23 mouse cellular contexts compared by ENCODE assay signal in genomic region chr4:72444177-72444770, GRCm38 (mm10).
DNase-seq lines count a peak whose midpoint lies in the region; ATAC-seq and TF ChIP-seq lines count a peak whose summit lies in the region.
"Had no signal": no experiment of that assay in that cellular context is flagged by ENCODE, and none has a peak within 500 bp of the region (broad histone marks: within the 10 kb centered on the region; RNA-seq: fewer than 3 reads in every experiment).

No protein-coding gene starts in this region.

- DNase-seq in hindbrain, embryonic 14.5 days (ENCODE audit: low spot score), result no peak
- DNase-seq in hindbrain, embryonic 11.5 days (ENCODE audit: low spot score), result no peak
- DNase-seq in midbrain, postnatal 0 days (ENCODE audit: low spot score), result peak; percentile 15
- DNase-seq in midbrain, embryonic 11.5 days (ENCODE audit: low spot score, missing footprints), result no peak
- DNase-seq in brain, embryonic 18.5 days (ENCODE audit: low read depth, low spot score), result peak; percentile 30
- DNase-seq in layer of hippocampus, postnatal 14 days (ENCODE audit: low spot score in 2 of 2), result no peak
- DNase-seq: adrenal gland, postnatal 10 days; cerebellum, adult 11 months; cerebellum, adult 9-11 months; gastrocnemius, adult 2 months; kidney, adult 9 months; kidney, postnatal 14 days; liver, postnatal 0 days; lung, postnatal 10 days; thymus, postnatal 25 days had no signal

- ATAC-seq in hindbrain, embryonic 14.5 days (ENCODE audit: low FRiP score), result peak; percentile 51; the same call in 1 of the 2 replicates
- no peak for ATAC-seq in hindbrain, embryonic 11.5 days (ENCODE audit: low FRiP score)
- no peak for ATAC-seq in midbrain, postnatal 0 days (ENCODE audit: low FRiP score)
- ATAC-seq in midbrain, embryonic 11.5 days (ENCODE audit: low FRiP score), result no peak
- no peak for ATAC-seq in intestine, embryonic 16.5 days
- ATAC-seq: intestine, embryonic 15.5 days; liver, postnatal 0 days had no signal

- H3K4me1 ChIP-seq in hindbrain, embryonic 14.5 days (replicated peaks; ENCODE audit: control insufficient read depth, insufficient read depth, low read length), result no peaks in the 10 kb centered on the region
- no peaks in the 10 kb centered on the region for H3K4me1 ChIP-seq in hindbrain, embryonic 11.5 days (replicated peaks; ENCODE audit: control insufficient read depth, insufficient read depth, low read length)
- no peaks in the 10 kb centered on the region for H3K4me1 ChIP-seq in midbrain, postnatal 0 days (ENCODE audit: insufficient read depth, low read length)
- peaks cover 4% of the 10 kb centered on the region; the same call in 1 of the 2 replicates for H3K4me1 ChIP-seq in midbrain, embryonic 11.5 days (ENCODE audit: control insufficient read depth, insufficient read depth, low read length)
- no peaks in the 10 kb centered on the region for H3K4me1 ChIP-seq in intestine, embryonic 16.5 days (ENCODE audit: control insufficient read depth, insufficient read depth, low read length)
- H3K4me1 ChIP-seq: embryonic facial prominence, embryonic 12.5 days; hindbrain, embryonic 13.5 days; intestine, embryonic 15.5 days; limb, embryonic 12.5 days; neural tube, embryonic 15.5 days had no signal

- H3K4me3 ChIP-seq in hindbrain, embryonic 14.5 days (replicated peaks; ENCODE audit: low read length), result no peak overlapping the region
- no peak overlapping the region for H3K4me3 ChIP-seq in hindbrain, embryonic 11.5 days (ENCODE audit: low read depth, low read length)
- H3K4me3 ChIP-seq in midbrain, postnatal 0 days (ENCODE audit: low read depth, low read length), result no peak overlapping the region
- no peak overlapping the region for H3K4me3 ChIP-seq in midbrain, embryonic 11.5 days (ENCODE audit: low read depth, low read length)
- no peak overlapping the region for H3K4me3 ChIP-seq in intestine, embryonic 16.5 days (ENCODE audit: low read length)
- H3K4me3 ChIP-seq: embryonic facial prominence, embryonic 12.5 days; gastrocnemius, adult 2 months; hindbrain, embryonic 13.5 days; intestine, embryonic 15.5 days; limb, embryonic 12.5 days; neural tube, embryonic 15.5 days had no signal

- H3K9ac ChIP-seq in hindbrain, embryonic 14.5 days, result no peak overlapping the region
- H3K9ac ChIP-seq in hindbrain, embryonic 11.5 days (ENCODE audit: low read depth, low read length), result no peak overlapping the region
- no peak overlapping the region for H3K9ac ChIP-seq in midbrain, postnatal 0 days (replicated peaks; ENCODE audit: low read length, poor library complexity, severe bottlenecking)
- no peak overlapping the region for H3K9ac ChIP-seq in midbrain, embryonic 11.5 days (ENCODE audit: low read length)
- no peak overlapping the region for H3K9ac ChIP-seq in intestine, embryonic 16.5 days (ENCODE audit: low read depth, low read length)
- H3K9ac ChIP-seq: embryonic facial prominence, embryonic 12.5 days; hindbrain, embryonic 13.5 days; intestine, embryonic 15.5 days; limb, embryonic 12.5 days; liver, postnatal 0 days; neural tube, embryonic 15.5 days had no signal

- no peak overlapping the region for H3K4me2 ChIP-seq in hindbrain, embryonic 14.5 days (replicated peaks)
- no peak overlapping the region for H3K4me2 ChIP-seq in hindbrain, embryonic 11.5 days (replicated peaks; ENCODE audit: low read depth, low read length)
- no peak overlapping the region for H3K4me2 ChIP-seq in midbrain, postnatal 0 days (ENCODE audit: low read depth, low read length, poor library complexity, severe bottlenecking)
- no peak overlapping the region for H3K4me2 ChIP-seq in midbrain, embryonic 11.5 days
- no peak overlapping the region for H3K4me2 ChIP-seq in intestine, embryonic 16.5 days (ENCODE audit: low read depth, low read length)
- H3K4me2 ChIP-seq: embryonic facial prominence, embryonic 12.5 days; hindbrain, embryonic 13.5 days; intestine, embryonic 15.5 days; limb, embryonic 12.5 days; liver, embryonic 11.5 days; neural tube, embryonic 15.5 days had no signal

- no peak for TF ChIP-seq CTCF in midbrain, postnatal 0 days (IDR thresholded peaks at IDR 0.05)

- H3K27me3 ChIP-seq in hindbrain, embryonic 14.5 days (ENCODE audit: control insufficient read depth, insufficient read depth, low read length), result no peaks in the 10 kb centered on the region
- H3K27me3 ChIP-seq in hindbrain, embryonic 11.5 days (ENCODE audit: control insufficient read depth, insufficient read depth, low read length), result no peaks in the 10 kb centered on the region
- H3K27me3 ChIP-seq in midbrain, postnatal 0 days (ENCODE audit: insufficient read depth, low read length), result no peaks in the 10 kb centered on the region
- no peaks in the 10 kb centered on the region for H3K27me3 ChIP-seq in midbrain, embryonic 11.5 days (ENCODE audit: control insufficient read depth, insufficient read depth, low read length)
- no peaks in the 10 kb centered on the region for H3K27me3 ChIP-seq in intestine, embryonic 16.5 days (replicated peaks; ENCODE audit: control insufficient read depth, insufficient read depth, low read length)
- H3K27me3 ChIP-seq: CH12.LX; embryonic facial prominence, embryonic 12.5 days; hindbrain, embryonic 13.5 days; intestine, embryonic 15.5 days; limb, embryonic 12.5 days; neural tube, embryonic 15.5 days had no signal

- H3K36me3 ChIP-seq in hindbrain, embryonic 14.5 days (replicated peaks; ENCODE audit: control insufficient read depth, insufficient read depth), result no peaks in the 10 kb centered on the region
- no peaks in the 10 kb centered on the region for H3K36me3 ChIP-seq in hindbrain, embryonic 11.5 days (ENCODE audit: control insufficient read depth, insufficient read depth, low read length)
- H3K36me3 ChIP-seq in midbrain, postnatal 0 days (ENCODE audit: insufficient read depth, low read length), result no peaks in the 10 kb centered on the region
- no peaks in the 10 kb centered on the region for H3K36me3 ChIP-seq in midbrain, embryonic 11.5 days (ENCODE audit: control insufficient read depth, insufficient read depth, low read length)
- H3K36me3 ChIP-seq in intestine, embryonic 16.5 days (ENCODE audit: control insufficient read depth, insufficient read depth, low read length), result no peaks in the 10 kb centered on the region
- H3K36me3 ChIP-seq: embryonic facial prominence, embryonic 12.5 days; hindbrain, embryonic 13.5 days; intestine, embryonic 15.5 days; limb, embryonic 12.5 days; neural tube, embryonic 15.5 days had no signal

- no peaks in the 10 kb centered on the region; the same call in 1 of the 2 replicates for H3K9me3 ChIP-seq in hindbrain, embryonic 14.5 days (ENCODE audit: control insufficient read depth, low read length)
- H3K9me3 ChIP-seq in hindbrain, embryonic 11.5 days (ENCODE audit: control insufficient read depth, low read length), result no peaks in the 10 kb centered on the region
- no peaks in the 10 kb centered on the region for H3K9me3 ChIP-seq in midbrain, postnatal 0 days (ENCODE audit: low read length)
- H3K9me3 ChIP-seq in midbrain, embryonic 11.5 days (ENCODE audit: control insufficient read depth, low read length), result no peaks in the 10 kb centered on the region
- H3K9me3 ChIP-seq in intestine, embryonic 16.5 days (ENCODE audit: control insufficient read depth, low read length), result no peaks in the 10 kb centered on the region
- H3K9me3 ChIP-seq: embryonic facial prominence, embryonic 12.5 days; hindbrain, embryonic 13.5 days; intestine, embryonic 15.5 days; limb, embryonic 12.5 days; neural tube, embryonic 15.5 days had no signal

- no peak overlapping the region for H3K27ac ChIP-seq in hindbrain, embryonic 14.5 days
- H3K27ac ChIP-seq in hindbrain, embryonic 11.5 days (ENCODE audit: low read depth, low read length), result no peak overlapping the region
- no peak overlapping the region for H3K27ac ChIP-seq in midbrain, postnatal 0 days (ENCODE audit: low read depth, low read length)
- no peak overlapping the region for H3K27ac ChIP-seq in midbrain, embryonic 11.5 days (ENCODE audit: low read depth, low read length)
- H3K27ac ChIP-seq in intestine, embryonic 16.5 days (ENCODE audit: low read length), result no peak overlapping the region
- H3K27ac ChIP-seq: embryonic facial prominence, embryonic 12.5 days; gastrocnemius, adult 2 months; hindbrain, embryonic 13.5 days; intestine, embryonic 15.5 days; limb, embryonic 12.5 days; neural tube, embryonic 15.5 days had no signal

Comparison
In these comparisons a context has a peak if more than half of its experiments do, and no peak if none do; other contexts are left out.
1. DNase-seq: peak in midbrain, postnatal 0 days (single experiment) and brain, embryonic 18.5 days (single experiment); none in hindbrain, embryonic 14.5 days (single experiment), hindbrain, embryonic 11.5 days (single experiment), midbrain, embryonic 11.5 days (single experiment) and layer of hippocampus, postnatal 14 days (0 of 2).